Mouse (Mus musculus): ENCODE results near the gene Tnik.

The Tnik gene

GRCm38 (mm10) chr3:28264841-28265150 lies 1.8 kb downstream of the Tnik start:
- no peak for DNase-seq (ENCODE audit: low spot score)

- no peak for DNase-seq (ENCODE audit: low spot score)
Observed at GRCm38 (mm10) chr3:28265183-28265582, 2.2 kb downstream of the Tnik start.

- no peak for DNase-seq (ENCODE audit: low spot score)
Observed at GRCm38 (mm10) chr3:28265656-28266055, 2.6 kb downstream of the Tnik start.

GRCm38 (mm10) chr3:28267211-28267610 lies 4.2 kb downstream of the Tnik start:
- DNase-seq (ENCODE audit: low spot score): no peak

- DNase-seq (ENCODE audit: low spot score): no peak
Observed at GRCm38 (mm10) chr3:28269716-28270115, 6.7 kb downstream of the Tnik start.

GRCm38 (mm10) chr3:28271884-28272283 lies 8.9 kb downstream of the Tnik start:
- no peak for DNase-seq (ENCODE audit: low spot score)

GRCm38 (mm10) chr3:28274763-28275162 lies 11.7 kb downstream of the Tnik start:
- no peak for DNase-seq (ENCODE audit: low spot score)

GRCm38 (mm10) chr3:28289693-28290092 lies 26.7 kb downstream of the Tnik start:
- DNase-seq (ENCODE audit: low spot score): no peak

- no peak for DNase-seq (ENCODE audit: low spot score)
Observed at GRCm38 (mm10) chr3:28301378-28301777, 38.4 kb downstream of the Tnik start.

GRCm38 (mm10) chr3:28303915-28304314 lies 40.9 kb downstream of the Tnik start:
- no peak for DNase-seq (ENCODE audit: low spot score)

- DNase-seq (ENCODE audit: low spot score): no peak
Observed at GRCm38 (mm10) chr3:28306852-28307251, 43.8 kb downstream of the Tnik start.

GRCm38 (mm10) chr3:28314438-28314837 lies 51.4 kb downstream of the Tnik start:
- DNase-seq (ENCODE audit: low spot score): no peak

- DNase-seq (ENCODE audit: low spot score): no peak
Observed at GRCm38 (mm10) chr3:28317339-28317738, 54.3 kb downstream of the Tnik start.

GRCm38 (mm10) chr3:28321635-28322034 lies 58.6 kb downstream of the Tnik start:
- no peak for DNase-seq (ENCODE audit: low spot score)

- no peak for DNase-seq (ENCODE audit: low spot score)
Observed at GRCm38 (mm10) chr3:28325613-28326233, 62.7 kb downstream of the Tnik start.

GRCm38 (mm10) chr3:28332316-28332715 lies 69.3 kb downstream of the Tnik start:
- no peak for DNase-seq (ENCODE audit: low spot score)

- DNase-seq (ENCODE audit: low spot score): peak; percentile 21
Observed at GRCm38 (mm10) chr3:28333869-28334268, 70.9 kb downstream of the Tnik start.

- DNase-seq (ENCODE audit: low spot score): no peak
Observed at GRCm38 (mm10) chr3:28334547-28334946, 71.5 kb downstream of the Tnik start.

- no peak for DNase-seq (ENCODE audit: low spot score)
Observed at GRCm38 (mm10) chr3:28340071-28340470, 77.1 kb downstream of the Tnik start.

GRCm38 (mm10) chr3:28343204-28343603 lies 80.2 kb downstream of the Tnik start:
- DNase-seq (ENCODE audit: low spot score): no peak

GRCm38 (mm10) chr3:28343661-28344060 lies 80.6 kb downstream of the Tnik start:
- no peak for DNase-seq (ENCODE audit: low spot score)

- DNase-seq (ENCODE audit: low spot score): no peak
Observed at GRCm38 (mm10) chr3:28345446-28345845, 82.4 kb downstream of the Tnik start.

GRCm38 (mm10) chr3:28345961-28346360 lies 82.9 kb downstream of the Tnik start:
- DNase-seq (ENCODE audit: low spot score): no peak

- DNase-seq (ENCODE audit: low spot score): no peak
Observed at GRCm38 (mm10) chr3:28346476-28346875, 83.5 kb downstream of the Tnik start.

- no peak for DNase-seq (ENCODE audit: low spot score)
Observed at GRCm38 (mm10) chr3:28348746-28349145, 85.7 kb downstream of the Tnik start.

All from adipocyte (in vitro differentiated cells).